Mouse (Mus musculus) frontal cortex, postnatal 36 days (tissue): ENCODE data around the gene Pde4b.

Experiments
- DNase-seq, 2 experiments: peaks; one replicate each; pipeline ENCODE4 v3.0.0; 2022; ENCODE audit warnings: low spot score in 2 of 2

Pde4b gene

GRCm38 (mm10) chr4:102506376-102507280, 419.3 kb downstream of the Pde4b start:
- no peak for DNase-seq

GRCm38 (mm10) chr4:102507344-102507743, 420.0 kb downstream of the Pde4b start:
- no peak for DNase-seq

- no peak for DNase-seq
Measured at GRCm38 (mm10) chr4:102507753-102508152, 420.4 kb downstream of the Pde4b start.

- no peak for DNase-seq
Measured at GRCm38 (mm10) chr4:102510061-102510460, 422.7 kb downstream of the Pde4b start.

GRCm38 (mm10) chr4:102510939-102511391, 423.6 kb downstream of the Pde4b start:
- DNase-seq, result peak; percentile 45 to 74

GRCm38 (mm10) chr4:102511511-102511910, 424.2 kb downstream of the Pde4b start:
- peak; percentile 62 to 67 for DNase-seq

GRCm38 (mm10) chr4:102512940-102513339, 425.6 kb downstream of the Pde4b start:
- no peak for DNase-seq

- DNase-seq, result no peak
Measured at GRCm38 (mm10) chr4:102513514-102513913, 426.2 kb downstream of the Pde4b start.

- DNase-seq, result no peak
Measured at GRCm38 (mm10) chr4:102514972-102515835, 427.9 kb downstream of the Pde4b start.

GRCm38 (mm10) chr4:102516395-102516794, 429.1 kb downstream of the Pde4b start:
- no peak for DNase-seq

GRCm38 (mm10) chr4:102516982-102517630, 429.8 kb downstream of the Pde4b start:
- no peak for DNase-seq

GRCm38 (mm10) chr4:102517653-102518052, 430.3 kb downstream of the Pde4b start:
- DNase-seq, result no peak

GRCm38 (mm10) chr4:102518341-102518740, 431.0 kb downstream of the Pde4b start:
- DNase-seq, result no peak

- no peak for DNase-seq
Measured at GRCm38 (mm10) chr4:102520669-102521261, 433.4 kb downstream of the Pde4b start.

GRCm38 (mm10) chr4:102521434-102521833, 434.1 kb downstream of the Pde4b start:
- DNase-seq, result no peak

- no peak for DNase-seq
Measured at GRCm38 (mm10) chr4:102527361-102527760, 440.0 kb downstream of the Pde4b start.

- DNase-seq, result no peak
Measured at GRCm38 (mm10) chr4:102530797-102531196, 443.5 kb downstream of the Pde4b start.

- no peak for DNase-seq
Measured at GRCm38 (mm10) chr4:102531729-102532128, 444.4 kb downstream of the Pde4b start.

GRCm38 (mm10) chr4:102533183-102534048, 446.1 kb downstream of the Pde4b start:
- DNase-seq, result peak in 1 of 2 experiments; percentile 51

GRCm38 (mm10) chr4:102534049-102534730, 446.8 kb downstream of the Pde4b start:
- peak in 1 of 2 experiments; percentile 39 for DNase-seq
